8 mouse cellular contexts compared by ENCODE assay signal in the genomic region with DNA sequence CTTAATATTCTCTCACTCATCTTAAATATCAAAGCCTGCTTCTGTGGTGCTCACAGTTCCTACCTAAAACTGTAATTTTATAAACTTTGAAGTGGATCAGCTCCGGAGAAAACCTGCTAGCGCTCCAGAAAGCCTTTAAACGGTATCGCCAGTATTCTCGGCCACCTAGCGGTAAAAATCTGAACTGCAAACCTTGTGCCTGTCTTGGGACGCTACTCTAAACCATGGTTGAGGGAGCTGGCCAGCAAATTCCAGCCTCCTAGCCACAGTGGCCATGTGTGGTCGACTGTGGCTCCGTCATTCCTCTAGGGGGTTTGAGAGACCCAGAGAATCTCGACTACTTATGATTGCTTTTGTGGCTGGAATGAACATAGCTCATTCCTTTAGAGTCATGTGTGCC. TPM values are rescaled to one million over a fixed set of nuclear protein-coding genes. Genes with fewer than 3 reads are reported as not detected.
DNase-seq lines count a peak whose midpoint lies in the region; ATAC-seq and TF ChIP-seq lines count a peak whose summit lies in the region.

No protein-coding gene starts in this region.

- no peaks in the 10 kb centered on the region for H3K36me3 ChIP-seq in kidney, postnatal 0 days (ENCODE audit: insufficient read depth, low read length)
- H3K36me3 ChIP-seq in liver, adult 2 months (ENCODE audit: control insufficient read depth, insufficient read depth, low read length) = no peaks in the 10 kb centered on the region; the same call in 1 of the 2 replicates

- WGBS in kidney, postnatal 0 days = 6% methylated on average over 10 of the region's 10 CpGs
- WGBS in liver, adult 2 months = 9% methylated on average over 10 of the region's 10 CpGs

- H3K4me2 ChIP-seq in kidney, postnatal 0 days (ENCODE audit: low read length) = no peak overlapping the region

- TF ChIP-seq POLR2A in liver, adult 2 months (IDR thresholded peaks at IDR 0.05; ENCODE audit: extremely low read depth, insufficient read depth, low read length) = no peak

- DNase-seq in 416B (ENCODE audit: low read depth) = peak; percentile 63
- peak; percentile 77 for DNase-seq in adrenal gland, adult 2 months
- DNase-seq in embryo, embryonic 10.5 days (ENCODE audit: low spot score) = peak; percentile 95
- DNase-seq in gastrocnemius, postnatal 4 days (ENCODE audit: low spot score in 2 of 2) = peak; percentile 79 to 90
- peak; percentile 91 for DNase-seq in kidney, postnatal 0 days (ENCODE audit: low spot score)
- DNase-seq in liver, adult 2 months (ENCODE audit: extremely low read depth, low read depth, low spot score) = peak; percentile 52
- peak; percentile 83 for DNase-seq in naive thymus-derived CD4-positive, alpha-beta T cell, adult 2 months (ENCODE audit: low read depth)
- DNase-seq in spleen, postnatal 4 days (ENCODE audit: low spot score in 2 of 2) = peak; percentile 63 to 89

- H3K4me1 ChIP-seq in kidney, postnatal 0 days (replicated peaks; ENCODE audit: insufficient read depth, low read length) = no peaks in the 10 kb centered on the region
- no peaks in the 10 kb centered on the region for H3K4me1 ChIP-seq in liver, adult 2 months (ENCODE audit: control insufficient read depth, insufficient read depth, low read length)

- TF ChIP-seq CTCF in kidney, postnatal 0 days (IDR thresholded peaks at IDR 0.05; ENCODE audit: low read depth) = peak; percentile 89
- TF ChIP-seq CTCF in liver, adult 2 months (IDR thresholded peaks at IDR 0.05; ENCODE audit: low read depth, low read length) = peak; percentile 64

- no peaks in the 10 kb centered on the region for H3K9me3 ChIP-seq in kidney, postnatal 0 days (replicated peaks; ENCODE audit: low read length)

- no peak overlapping the region for H3K27ac ChIP-seq in kidney, postnatal 0 days
- H3K27ac ChIP-seq in liver, adult 2 months (replicated peaks; ENCODE audit: insufficient read depth, low read depth, low read length) = no peak overlapping the region

- H3K79me2 ChIP-seq in liver, adult 2 months (ENCODE audit: control insufficient read depth, insufficient read depth, low read length) = no peaks in the 10 kb centered on the region

- peak; percentile 73 for ATAC-seq in kidney, postnatal 0 days (replicated peaks; ENCODE audit: low FRiP score, low read depth)

- no peak overlapping the region for H3K9ac ChIP-seq in kidney, postnatal 0 days (ENCODE audit: low read depth, low read length)
- no peak overlapping the region for H3K9ac ChIP-seq in liver, adult 2 months (ENCODE audit: low read depth, low read length)

- H3K4me3 ChIP-seq in kidney, postnatal 0 days (replicated peaks; ENCODE audit: low read depth, low read length) = no peak overlapping the region
- H3K4me3 ChIP-seq in liver, adult 2 months (ENCODE audit: insufficient read depth, low read depth, low read length) = no peak overlapping the region

- no peaks in the 10 kb centered on the region for H3K27me3 ChIP-seq in kidney, postnatal 0 days (ENCODE audit: insufficient read depth, low read length)
- H3K27me3 ChIP-seq in liver, adult 2 months (ENCODE audit: control insufficient read depth, insufficient read depth, low read length) = no peaks in the 10 kb centered on the region

RNA-seq across cellular contexts. Expression of a gene that starts 25.4 kb away (rescaled TPM):
- total RNA-seq in adrenal gland, adult 2 months (2021) = 10 to 100 TPM; 20.9 to 21.3 TPM
- 16.4 and 20.6 TPM in 2 replicates for polyA plus RNA-seq in adrenal gland, adult 2 months (2012; rRNA removed)
- 1 to 10 TPM; 9.4 to 9.7 TPM for total RNA-seq in gastrocnemius, postnatal 4 days (2021)
- polyA plus RNA-seq in kidney, postnatal 0 days (2015; fragmentation: Nextera tagmentation; extraction: Ambion mirVana) = 5.7 and 6.0 TPM in 2 replicates
- 8.8 and 9.1 TPM in 2 replicates for total RNA-seq in liver, adult 2 months (2014; rRNA removed)
- 5.4 and 6.9 TPM in 2 replicates for polyA plus RNA-seq in liver, adult 2 months (2012; rRNA removed)

RNA-seq across cellular contexts. Expression of a gene that starts 29.7 kb away (rescaled TPM):
- not detected for total RNA-seq in adrenal gland, adult 2 months (2021)
- 0.52 and 0.54 TPM in 2 replicates for polyA plus RNA-seq in adrenal gland, adult 2 months (2012; rRNA removed)
- under 1 TPM in 1 of 2 experiments, not detected in 1; 0.32 TPM for total RNA-seq in gastrocnemius, postnatal 4 days (2021)
- 3.7 and 4.3 TPM in 2 replicates for polyA plus RNA-seq in kidney, postnatal 0 days (2015; fragmentation: Nextera tagmentation; extraction: Ambion mirVana)
- 0.27 and 0.92 TPM in 2 replicates for total RNA-seq in liver, adult 2 months (2014; rRNA removed)
- polyA plus RNA-seq in liver, adult 2 months (2012; rRNA removed) = 0.17 and 0.26 TPM in 2 replicates
